Mouse (Mus musculus) gastrocnemius, adult 2 months (tissue): ENCODE measurements around the gene Rnf167. TPM values are rescaled to one million over a fixed set of nuclear protein-coding genes. Genes with fewer than 3 reads are reported as not detected.
A peak's percentile ranks its signal among the peaks of the same experiment; 100 is the strongest.

Source experiments
- DNase-seq: peaks from one replicate; pipeline ENCODE4 v3.0.0; 2022
- H3K27ac ChIP-seq: fragments of 200-600 bp; 2 replicates; pipeline ENCODE4 v1.8.1; 2022; ENCODE audit warnings: mild to moderate bottlenecking
- H3K4me3 ChIP-seq: fragments of 200-600 bp; 2 replicates; pipeline ENCODE4 v1.8.1; 2022; ENCODE audit warnings: mild to moderate bottlenecking, moderate library complexity
- CTCF ChIP-seq: fragments of 200-600 bp; IDR thresholded peaks from 2 replicates; pipeline ENCODE4 v1.8.1; 2022; ENCODE audit warnings: antibody characterized with exemption, mild to moderate bottlenecking, moderate library complexity
- intact Hi-C: fragments of 180-260 bp; cut with DNase I; formaldehyde crosslinking; loops from one replicate; pipeline ENCODE4 v1.15.1; 2025
- long read RNA-seq, 2 experiments: library from polyadenylated mRNA; stranded (forward); transcript quantifications; one replicate each; pipeline ENCODE4 v2.0.0; 2021
- total RNA-seq, 2 experiments: library from RNA; stranded (reverse); gene quantifications; 2 replicates each; pipeline ENCODE4 v1.2.3; 2021

Rnf167 gene
- total RNA-seq = 10 to 100 TPM; 35.0 to 38.4 TPM
- long read RNA-seq, experiment 1, transcript Rnf167-201 (9 exons, 1,833 nt) = major isoform, 25 of 34 reads
- long read RNA-seq, experiment 1, partial matches to known transcripts = 4 of 34 reads
- long read RNA-seq, experiment 1, other reads (novel, unspliced or antisense) = 5 of 34 reads
- long read RNA-seq, experiment 2, transcript Rnf167-201 (9 exons, 1,833 nt) = major isoform, 21 of 27 reads
- long read RNA-seq, experiment 2, partial matches to known transcripts = 2 of 27 reads
- long read RNA-seq, experiment 2, other reads (novel, unspliced or antisense) = 4 of 27 reads

DNA sequence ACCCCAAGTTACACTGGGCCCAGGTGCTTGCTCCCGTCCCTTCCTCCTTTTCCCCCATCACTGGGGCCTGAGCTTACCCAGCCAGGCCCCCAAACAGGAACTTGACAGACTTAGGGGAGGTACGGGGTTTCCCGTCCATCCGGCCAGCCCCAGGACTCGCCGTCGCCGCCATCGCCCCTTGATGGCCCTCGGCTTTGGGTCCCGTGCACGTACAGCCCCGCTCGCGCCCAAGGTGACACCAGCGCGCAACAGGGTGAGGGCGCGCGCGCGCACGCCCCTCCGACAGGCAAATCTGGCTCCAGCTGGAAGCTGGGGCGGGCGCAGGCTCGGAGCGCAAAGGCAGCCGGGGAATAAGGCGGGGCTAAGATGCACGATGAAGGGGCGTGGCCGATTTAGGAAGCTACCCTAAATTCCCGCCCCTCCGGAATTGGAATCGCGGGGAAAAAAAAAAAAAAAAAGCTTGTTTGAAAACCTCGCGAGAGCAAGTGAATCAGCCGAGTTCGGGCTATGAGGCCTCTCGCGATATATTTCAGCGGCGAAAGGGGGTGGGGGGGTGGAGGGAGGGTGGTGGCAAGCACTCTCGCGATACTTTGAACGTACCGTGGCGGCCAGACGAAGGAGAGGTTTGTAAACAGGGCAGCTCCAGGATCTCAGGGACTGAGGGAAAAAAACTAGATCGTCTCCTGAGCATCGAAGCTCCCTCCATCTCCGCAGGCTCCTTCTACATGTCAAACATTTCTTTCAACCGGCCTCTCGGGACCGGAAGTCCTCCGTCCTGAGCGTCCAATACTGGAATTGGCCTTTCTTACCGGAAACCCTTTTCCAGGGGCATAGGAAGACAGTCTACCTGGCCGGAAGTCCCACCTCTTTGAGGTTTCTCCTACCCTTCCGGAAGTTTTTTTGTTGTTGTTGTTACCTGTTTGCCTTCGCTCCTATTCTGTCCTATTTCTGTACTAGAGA is at the start of gene Rnf167, which contains the start of gene Slc25a11:
TSS of gene Rnf167 (plus strand) at position 545 of the 960 bp plus-strand sequence.
TSS of gene Slc25a11 (minus strand) at position 789 of the 960 bp plus-strand sequence.
- peak within 1 kb of the TSS; percentile 97 for H3K27ac ChIP-seq
- intact Hi-C loops = loop anchor here (10.0 kb wide), 1 partner anchor 652 kb away; the partner anchor contains the start of genes Gabarap and Phf23

DNA sequence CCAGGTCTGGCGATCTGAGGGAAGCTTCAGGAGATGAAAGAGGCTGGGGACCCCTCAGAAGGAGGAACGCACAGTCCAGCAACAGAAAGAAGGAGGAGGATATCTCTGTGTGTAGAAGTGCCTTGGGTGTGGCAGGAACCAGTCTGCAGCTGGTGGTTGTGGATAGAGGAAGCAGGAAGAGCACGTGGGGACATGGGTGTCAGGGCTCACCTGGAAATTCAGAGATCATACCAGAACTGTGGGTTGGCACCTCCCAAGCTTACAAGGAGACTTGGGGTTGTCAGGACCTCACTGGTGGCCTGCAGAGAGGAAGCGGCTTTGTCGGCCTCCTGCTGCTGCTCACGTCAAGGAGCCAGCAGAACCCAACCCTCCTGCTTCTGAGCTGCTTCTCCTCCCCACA is 49.7 kb upstream of the Rnf167 start:
- no peak overlapping the region for H3K4me3 ChIP-seq
- intact Hi-C loops = no loop called here

More for the DNA sequence above, at the start of gene Rnf167, which contains the start of gene Slc25a11:
- DNase-seq = peak; percentile 98
- peak within 1 kb of the TSS; percentile 91 for H3K4me3 ChIP-seq
- TF ChIP-seq CTCF = no peak; the same call in 1 of the 2 replicates

DNA sequence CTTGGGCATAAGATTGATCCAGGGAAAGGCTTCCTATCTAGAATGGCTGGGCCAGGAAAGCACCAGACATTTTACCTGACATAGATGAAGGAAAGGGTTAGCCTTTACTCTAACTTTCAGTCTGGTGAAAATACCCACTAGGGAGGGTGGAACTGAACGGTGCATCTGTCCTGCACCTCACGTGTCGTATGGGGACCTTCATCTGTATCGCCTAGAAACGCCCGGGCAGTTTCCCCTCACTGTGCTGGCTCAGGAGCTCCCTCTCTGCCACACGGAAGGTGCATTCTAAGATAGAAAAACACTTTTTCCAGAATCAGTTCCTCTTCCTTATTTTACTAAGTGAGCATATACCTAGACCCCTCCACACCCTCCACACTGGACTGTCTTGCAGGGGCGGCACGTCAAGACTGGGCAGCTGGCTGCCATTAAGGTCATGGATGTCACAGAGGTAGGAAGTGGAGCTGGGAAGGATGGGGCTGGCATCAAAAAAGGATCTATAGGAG is 48.5 kb upstream of the Rnf167 start:
- intact Hi-C loops = no loop called here
- DNase-seq = no peak
- Histone ChIP-seq H3K27ac (no peak overlapping the region), H3K4me3 (no peak overlapping the region)
- no peak for TF ChIP-seq CTCF

More for the DNA sequence above, 49.7 kb upstream of the Rnf167 start:
- no peak for TF ChIP-seq CTCF
- H3K27ac ChIP-seq = peak overlapping the region; percentile 20; the same call in 1 of the 2 replicates
- DNase-seq = no peak

DNA sequence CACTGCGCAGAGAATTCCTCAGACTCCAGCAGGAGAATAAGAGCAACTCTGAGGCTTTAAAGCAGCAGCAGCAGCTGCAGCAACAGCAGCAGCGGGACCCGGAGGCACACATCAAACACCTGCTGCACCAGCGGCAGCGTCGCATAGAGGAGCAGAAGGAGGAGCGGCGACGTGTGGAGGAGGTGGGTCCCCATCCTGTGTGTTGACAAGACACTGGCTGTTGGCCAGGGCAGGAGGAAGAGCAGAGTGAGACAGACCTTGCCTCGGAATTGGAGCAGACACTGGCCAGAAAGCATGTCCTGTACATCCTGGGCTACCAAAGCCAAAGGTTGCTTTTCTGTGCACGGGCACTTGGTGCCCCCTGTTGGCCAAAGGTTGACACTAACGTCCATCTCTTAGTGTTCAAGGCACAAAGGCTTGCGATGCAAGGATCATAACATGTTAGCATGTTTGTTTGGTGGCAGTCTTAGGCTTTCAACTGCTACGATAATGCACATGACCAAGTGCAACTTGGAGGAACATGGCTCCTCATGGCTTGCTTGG is 41.9 kb upstream of the Rnf167 start:
- intact Hi-C loops = loop anchor here (1.0 to 10.0 kb wide), 3 partner anchors 68 to 170 kb away; partner anchors contain the start of gene Arrb2
- Histone ChIP-seq H3K4me3 (no peak overlapping the region), H3K27ac (no peak overlapping the region)
- TF ChIP-seq CTCF = peak; percentile 96
- peak; percentile 79 for DNase-seq

DNA sequence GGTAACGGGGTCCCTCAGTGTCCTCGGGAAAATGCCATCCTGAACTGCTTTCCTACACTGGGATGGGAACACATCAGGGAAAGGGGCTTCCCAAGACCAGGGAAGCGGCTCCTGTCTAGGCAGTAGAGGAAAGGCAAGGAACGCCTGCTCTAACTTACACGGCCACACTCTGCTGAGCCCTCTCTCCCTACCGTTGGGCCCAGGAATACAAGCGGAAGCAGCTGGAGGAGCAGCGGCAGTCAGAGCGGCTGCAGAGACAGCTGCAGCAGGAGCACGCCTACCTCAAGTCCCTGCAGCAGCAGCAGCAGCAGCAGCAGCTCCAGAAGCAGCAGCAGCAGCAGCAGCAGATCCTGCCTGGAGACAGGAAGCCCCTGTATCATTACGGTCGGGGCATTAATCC is 40.3 kb upstream of the Rnf167 start:
- intact Hi-C loops = loop anchor here (5.0 to 10.0 kb wide), 2 partner anchors 69 to 172 kb away; partner anchors contain the start of gene Arrb2
- H3K4me3 ChIP-seq = no peak overlapping the region
- TF ChIP-seq CTCF = no peak
- no peak for DNase-seq
- H3K27ac ChIP-seq = no peak overlapping the region

DNA sequence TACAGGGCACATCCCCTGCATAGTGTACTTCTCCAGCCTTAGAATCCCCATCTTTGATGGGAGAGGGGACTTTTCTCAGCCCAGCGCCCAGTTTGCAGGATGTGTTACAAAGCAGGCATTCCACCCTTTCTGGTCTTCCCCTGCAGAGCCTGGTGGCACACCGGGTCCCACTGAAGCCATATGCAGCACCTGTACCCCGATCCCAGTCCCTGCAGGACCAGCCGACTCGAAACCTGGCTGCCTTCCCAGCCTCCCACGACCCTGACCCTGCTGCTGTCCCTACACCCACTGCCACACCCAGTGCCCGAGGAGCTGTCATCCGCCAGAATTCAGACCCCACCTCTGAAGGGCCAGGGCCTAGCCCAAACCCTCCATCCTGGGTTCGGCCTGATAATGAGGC is 39.4 kb upstream of the Rnf167 start:
- intact Hi-C loops = loop anchor here (5.0 to 10.0 kb wide), 2 partner anchors 70 to 173 kb away; partner anchors contain the start of gene Arrb2
- H3K27ac ChIP-seq = no peak overlapping the region
- DNase-seq = no peak
- no peak for TF ChIP-seq CTCF
- H3K4me3 ChIP-seq = no peak overlapping the region

DNA sequence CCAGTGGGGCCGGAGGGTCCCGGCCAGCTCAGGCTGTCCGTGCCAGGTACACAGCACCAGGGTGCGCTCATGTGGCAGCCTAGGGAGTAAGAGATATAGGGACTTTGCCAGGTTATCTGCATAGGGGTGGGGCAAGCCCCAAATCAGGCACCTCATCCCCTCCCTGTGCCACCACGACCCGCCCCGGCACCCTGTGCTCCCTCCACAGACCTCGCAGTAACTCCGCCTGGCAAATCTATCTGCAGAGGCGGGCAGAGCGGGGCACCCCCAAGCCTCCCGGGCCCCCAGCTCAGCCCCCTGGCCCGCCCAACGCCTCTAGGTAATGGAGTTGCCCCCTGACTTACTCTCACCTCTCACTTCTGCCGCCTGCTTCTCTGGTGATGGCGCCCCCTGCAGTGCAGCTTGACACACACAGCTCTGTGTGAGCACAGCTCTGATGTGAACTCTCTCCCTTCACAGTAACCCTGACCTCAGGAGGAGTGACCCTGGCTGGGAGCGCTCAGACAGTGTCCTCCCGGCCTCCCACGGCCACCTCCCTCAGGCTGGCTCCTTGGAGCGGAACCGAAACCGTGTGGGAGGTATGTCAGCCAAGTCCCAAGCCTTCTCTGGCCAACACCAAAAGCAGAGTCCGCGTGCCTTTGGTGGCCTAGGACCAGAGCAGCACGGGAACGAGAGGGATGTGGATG is 38.5 kb upstream of the Rnf167 start:
- TF ChIP-seq CTCF = peak; percentile 52
- DNase-seq = peak; percentile 50
- intact Hi-C loops = loop anchor here (5.0 to 10.0 kb wide), 2 partner anchors 71 to 174 kb away; partner anchors contain the start of gene Arrb2

DNA sequence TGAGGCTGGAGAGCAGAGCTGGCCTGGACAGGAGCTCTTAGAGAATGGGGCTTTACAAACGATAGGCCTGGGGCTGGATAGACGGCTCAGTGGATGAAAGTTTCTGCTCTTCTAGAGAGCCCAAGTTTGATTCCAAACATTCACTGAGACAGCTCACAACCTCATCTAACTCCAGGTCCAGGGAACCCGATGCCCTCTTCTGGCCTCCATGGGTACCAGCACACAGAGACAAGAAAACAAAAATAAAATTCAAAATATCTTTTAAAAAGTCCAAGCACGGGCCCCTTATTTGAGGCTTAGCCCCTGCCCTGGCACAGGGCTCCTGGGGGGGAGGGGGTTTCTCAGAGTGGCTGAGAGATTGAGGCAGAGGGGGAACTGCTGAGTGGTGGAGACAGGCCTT is 36.3 kb upstream of the Rnf167 start:
- Histone ChIP-seq H3K27ac (no peak overlapping the region), H3K4me3 (no peak overlapping the region)
- intact Hi-C loops = no loop called here
- TF ChIP-seq CTCF = no peak
- no peak for DNase-seq

More for the DNA sequence above, 38.5 kb upstream of the Rnf167 start:
- no peak overlapping the region for H3K4me3 ChIP-seq
- no peak overlapping the region for H3K27ac ChIP-seq

DNA sequence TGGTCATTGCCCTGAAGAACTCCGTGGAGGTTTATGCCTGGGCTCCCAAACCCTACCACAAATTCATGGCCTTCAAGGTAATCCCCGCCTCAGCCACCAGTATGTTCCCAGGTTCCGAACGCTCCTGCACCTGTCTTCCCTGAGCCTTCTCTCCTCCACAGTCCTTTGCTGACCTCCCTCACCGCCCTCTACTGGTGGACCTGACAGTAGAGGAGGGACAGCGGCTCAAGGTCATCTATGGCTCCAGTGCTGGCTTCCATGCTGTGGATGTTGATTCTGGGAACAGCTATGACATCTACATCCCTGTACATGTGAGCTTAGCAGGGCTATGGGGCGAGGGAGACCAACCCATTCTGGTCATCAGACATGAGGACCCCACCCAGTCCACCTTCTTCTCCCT is 34.5 kb upstream of the Rnf167 start:
- intact Hi-C loops = no loop called here
- no peak for DNase-seq
- Histone ChIP-seq H3K27ac (no peak overlapping the region), H3K4me3 (no peak overlapping the region)
- TF ChIP-seq CTCF = peak; percentile 21; the same call in 1 of the 2 replicates

DNA sequence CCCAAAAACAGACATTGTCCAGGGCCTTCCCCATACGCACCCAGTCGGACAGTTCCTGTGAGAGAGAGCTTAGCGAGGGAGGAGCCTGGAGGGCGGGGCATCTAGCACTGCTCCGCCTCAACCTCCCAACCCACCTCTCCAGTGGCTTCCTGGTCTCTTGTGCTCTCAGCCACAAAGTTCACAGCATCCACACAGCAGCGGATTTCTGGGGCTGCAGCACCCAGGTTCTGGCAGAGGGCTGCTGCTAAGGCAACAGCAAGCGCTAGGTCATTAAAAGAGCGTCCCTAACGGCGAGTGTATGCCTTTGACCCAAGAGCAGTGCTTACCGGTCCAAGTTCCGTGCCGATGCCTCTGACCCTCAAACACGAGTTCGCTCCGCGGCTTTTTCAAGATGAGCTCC is 32.0 kb upstream of the Rnf167 start:
- peak; percentile 75 for DNase-seq
- Histone ChIP-seq H3K4me3 (peak overlapping the region; percentile 72), H3K27ac (peak overlapping the region; percentile 28; the same call in 1 of the 2 replicates)
- TF ChIP-seq CTCF = peak; percentile 3; the same call in 1 of the 2 replicates
- intact Hi-C loops = loop anchor here (5.0 kb wide), 1 partner anchor 137 kb away; no protein-coding TSS in a partner anchor

DNA sequence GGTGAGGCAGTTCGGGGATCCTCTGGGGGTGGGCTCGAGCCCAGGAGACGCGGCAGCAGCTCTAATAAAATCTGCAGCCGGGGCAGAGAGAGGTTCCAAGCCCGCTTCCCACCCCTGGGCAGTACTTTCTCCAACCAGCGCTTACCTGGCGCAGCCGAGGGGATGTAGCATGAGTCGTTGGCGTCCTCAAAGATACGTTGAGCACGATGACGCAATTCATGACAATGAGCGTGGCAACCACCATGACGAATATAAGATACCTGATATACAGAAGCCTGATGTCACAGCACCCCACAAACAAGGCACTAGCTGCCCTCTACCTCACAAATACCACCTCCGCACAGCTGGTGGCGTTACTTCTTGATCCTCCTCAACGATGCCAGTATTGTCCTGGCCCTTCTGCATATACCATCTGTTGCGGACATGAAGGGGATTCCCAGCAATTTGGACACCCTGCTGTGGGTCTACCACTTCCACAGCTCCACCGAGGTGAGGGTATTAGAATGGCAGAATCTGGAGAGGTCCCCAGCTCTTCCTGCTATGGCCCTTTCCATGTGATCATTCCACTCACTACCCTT is 31.4 kb upstream of the Rnf167 start, which contains the start of gene 4930544D05Rik:
TSS of gene 4930544D05Rik (plus strand) at position 333 of the 578 bp plus-strand sequence.
- H3K27ac ChIP-seq = peak within 1 kb of the TSS; percentile 28; the same call in 1 of the 2 replicates
- DNase-seq = no peak
- intact Hi-C loops = loop anchor here (5.0 kb wide), 1 partner anchor 137 kb away; no protein-coding TSS in a partner anchor
- TF ChIP-seq CTCF = no peak
- peak within 1 kb of the TSS; percentile 72 for H3K4me3 ChIP-seq
